Mouse (Mus musculus): ENCODE data around the gene Ifnar2.

GRCm38 (mm10) chr16:91448088-91448487 is 75.5 kb downstream of the Ifnar2 start:
- TF ChIP-seq MXI1 (IDR thresholded peaks at IDR 0.05; ENCODE audit: low read depth, low read length) (no peak), POLR2A (IDR thresholded peaks at IDR 0.05; ENCODE audit: low read depth, low read length) (no peak), CTCF (conservative IDR thresholded peaks at IDR 0.05 in 1 of 2, IDR thresholded peaks at IDR 0.05 in 1 of 2; ENCODE audit: low read depth in 2 of 2, low read length in 2 of 2) (no peak), ZNF384 (IDR thresholded peaks at IDR 0.05; ENCODE audit: low read depth, low read length) (no peak), POLR2AphosphoS2 (IDR thresholded peaks at IDR 0.05; ENCODE audit: low read depth, low read length) (no peak), TCF12 (IDR thresholded peaks at IDR 0.05; ENCODE audit: low read depth, low read length) (no peak), MAFK (IDR thresholded peaks at IDR 0.05; ENCODE audit: insufficient replicate concordance, low read length) (no peak), EP300 (IDR thresholded peaks at IDR 0.05; ENCODE audit: low read length) (no peak), ZC3H11A (IDR thresholded peaks at IDR 0.05; ENCODE audit: low read depth, low read length) (no peak), GABPA (IDR thresholded peaks at IDR 0.05; ENCODE audit: insufficient replicate concordance, low read depth, low read length) (no peak), MAZ (IDR thresholded peaks at IDR 0.05; ENCODE audit: low read depth, low read length) (no peak), KAT2A (IDR thresholded peaks at IDR 0.05; ENCODE audit: insufficient replicate concordance, low read length) (no peak), CHD1 (IDR thresholded peaks at IDR 0.05; ENCODE audit: low read depth, low read length) (no peak)
